Mouse (Mus musculus): ENCODE results near the gene Hist1h2ad.
"Not testable (repeated sequence)": the region's sequence is repeated elsewhere in the genome, so short reads cannot be mapped to it uniquely, and the experiment has no call there.

Hist1h2ad gene

DNA sequence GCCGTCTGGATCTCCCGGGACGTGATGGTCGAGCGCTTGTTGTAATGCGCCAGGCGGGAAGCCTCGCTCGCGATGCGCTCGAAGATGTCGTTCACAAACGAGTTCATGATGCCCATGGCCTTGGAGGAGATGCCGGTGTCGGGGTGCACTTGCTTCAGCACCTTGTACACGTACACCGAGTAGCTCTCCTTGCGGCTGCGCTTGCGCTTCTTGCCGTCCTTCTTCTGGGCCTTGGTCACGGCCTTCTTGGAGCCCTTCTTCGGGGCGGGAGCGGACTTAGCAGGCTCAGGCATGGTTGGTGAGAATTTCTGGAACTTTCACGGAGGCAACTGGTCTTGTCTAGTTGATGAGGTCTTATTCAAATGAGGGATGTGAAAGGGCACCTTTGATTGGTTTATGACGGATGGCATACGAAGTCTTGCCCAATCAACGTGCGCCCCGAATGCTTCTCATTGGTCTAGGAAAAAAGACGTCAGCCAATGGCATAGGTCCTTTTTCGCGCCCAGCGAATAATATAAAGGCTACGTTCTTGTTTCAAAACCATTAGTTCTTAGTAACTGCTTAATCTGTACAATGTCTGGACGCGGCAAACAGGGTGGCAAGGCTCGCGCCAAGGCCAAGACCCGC, at the start of gene Hist1h2ad, which contains the start of gene Hist1h2bf:
Gene Hist1h2ad (plus strand): TSS at position 484 of the 627 bp plus-strand sequence.
Gene Hist1h2bf (minus strand): TSS at position 299 of the 627 bp plus-strand sequence.
- peak; percentile 88 for DNase-seq

DNA sequence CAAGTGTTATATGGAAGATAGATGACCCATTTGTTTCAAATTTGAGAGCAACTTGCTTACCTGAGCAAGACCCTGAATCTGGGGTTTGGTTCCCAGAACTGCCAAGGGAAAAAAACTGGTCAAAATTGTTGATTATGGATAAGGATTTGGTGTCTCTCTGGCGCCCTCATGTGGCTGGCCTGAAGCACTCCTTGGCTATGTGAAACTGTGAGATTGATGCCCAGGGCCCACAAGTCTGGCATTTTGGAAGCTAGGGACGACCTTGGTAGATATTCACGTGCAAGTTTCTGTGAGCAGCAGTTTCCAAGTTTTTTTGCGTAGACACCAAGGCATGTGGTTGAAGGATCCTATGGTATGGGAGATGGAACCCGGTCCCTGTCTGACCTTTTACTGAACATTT, 49.5 kb upstream of the Hist1h2ad start:
- DNase-seq: peak; percentile 57

DNA sequence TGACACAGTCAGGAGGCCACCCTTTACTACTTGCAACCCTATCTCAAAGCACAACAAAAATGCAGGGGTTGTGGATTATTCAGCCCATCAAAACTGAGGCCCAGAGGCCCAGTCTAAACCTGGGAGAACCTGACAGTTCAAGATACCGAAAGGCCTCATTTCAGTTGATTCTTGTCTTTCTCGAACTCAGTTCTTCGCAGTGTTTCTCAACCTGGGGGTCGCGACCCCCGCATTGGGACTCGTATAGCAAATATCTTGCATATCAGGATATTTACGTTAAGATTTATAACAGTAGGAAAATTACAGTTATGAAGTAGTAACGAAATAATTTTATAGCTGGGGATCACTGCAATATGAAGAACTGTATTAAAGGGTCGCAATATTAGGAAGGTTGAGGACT, 48.3 kb upstream of the Hist1h2ad start:
- no peak for DNase-seq

DNA sequence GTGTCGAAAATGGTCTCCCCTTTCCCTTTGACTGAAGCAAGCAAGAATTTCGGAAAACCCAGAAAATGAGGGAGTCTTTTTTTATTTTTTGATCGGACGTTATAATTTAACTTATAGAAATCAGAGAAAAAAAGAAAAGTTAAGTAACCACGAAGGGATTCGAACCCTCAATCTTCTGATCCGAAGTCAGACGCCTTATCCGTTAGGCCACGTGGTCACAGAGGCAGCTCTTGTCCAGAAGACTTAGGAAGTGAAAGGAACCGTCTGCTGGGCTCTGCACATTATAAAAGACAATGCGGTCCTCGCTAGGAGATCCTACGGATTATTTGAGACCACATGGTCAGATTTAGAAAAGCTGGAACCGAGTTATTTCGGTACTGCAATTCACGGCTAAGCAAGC, 47.9 kb upstream of the Hist1h2ad start:
- DNase-seq: peak; percentile 85

DNA sequence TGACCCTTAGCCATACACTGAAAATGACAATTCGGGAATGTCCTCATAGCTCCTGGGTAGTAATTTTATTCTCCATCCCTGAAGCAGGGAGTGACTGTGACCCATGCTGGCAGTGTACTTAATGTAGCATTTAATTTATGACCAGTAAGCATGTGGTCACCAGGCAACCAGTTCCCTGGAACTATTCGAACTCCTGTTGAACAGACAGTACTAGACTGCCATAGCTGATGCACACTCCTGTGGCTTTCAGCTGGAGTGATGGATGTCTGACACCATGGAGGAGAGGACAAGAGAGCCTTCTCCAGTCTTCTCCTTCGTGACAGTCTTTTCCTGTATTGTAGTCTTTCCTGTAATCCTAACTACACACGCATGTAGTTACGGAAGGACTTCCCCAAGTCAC, 45.2 kb upstream of the Hist1h2ad start:
- DNase-seq: no peak

DNA sequence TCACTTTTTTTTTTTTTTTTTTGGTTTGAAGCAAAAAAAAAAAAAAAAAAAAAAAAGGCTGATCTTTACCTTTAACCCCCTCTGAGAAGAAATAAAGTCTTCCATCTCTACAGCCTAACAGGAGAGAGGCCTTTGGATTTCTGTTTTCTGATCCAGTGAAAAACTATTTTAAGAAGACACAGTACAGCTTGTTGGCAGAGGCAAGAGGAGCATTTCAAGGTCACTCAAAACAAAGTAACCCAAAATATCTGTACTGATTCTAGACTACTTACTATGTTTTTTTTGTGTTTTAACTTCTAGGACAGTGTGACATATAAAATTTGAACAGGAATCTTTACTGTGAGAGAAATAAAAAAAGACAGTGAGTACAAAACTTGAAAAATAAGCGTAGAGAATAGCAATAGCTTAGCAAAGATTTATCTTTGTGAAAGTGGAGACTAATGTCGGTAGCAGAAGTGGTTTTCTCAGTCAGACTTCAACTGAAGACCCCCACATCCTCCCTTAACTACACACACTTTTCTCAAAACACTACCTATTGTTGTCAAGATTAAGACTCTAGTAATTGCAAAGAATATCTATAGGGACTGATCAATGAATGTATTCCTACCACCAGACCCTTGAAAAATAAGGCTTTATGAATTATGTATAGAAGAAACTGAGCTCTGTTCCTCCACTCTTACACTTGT, 44.6 kb upstream of the Hist1h2ad start:
- no peak for DNase-seq

DNA sequence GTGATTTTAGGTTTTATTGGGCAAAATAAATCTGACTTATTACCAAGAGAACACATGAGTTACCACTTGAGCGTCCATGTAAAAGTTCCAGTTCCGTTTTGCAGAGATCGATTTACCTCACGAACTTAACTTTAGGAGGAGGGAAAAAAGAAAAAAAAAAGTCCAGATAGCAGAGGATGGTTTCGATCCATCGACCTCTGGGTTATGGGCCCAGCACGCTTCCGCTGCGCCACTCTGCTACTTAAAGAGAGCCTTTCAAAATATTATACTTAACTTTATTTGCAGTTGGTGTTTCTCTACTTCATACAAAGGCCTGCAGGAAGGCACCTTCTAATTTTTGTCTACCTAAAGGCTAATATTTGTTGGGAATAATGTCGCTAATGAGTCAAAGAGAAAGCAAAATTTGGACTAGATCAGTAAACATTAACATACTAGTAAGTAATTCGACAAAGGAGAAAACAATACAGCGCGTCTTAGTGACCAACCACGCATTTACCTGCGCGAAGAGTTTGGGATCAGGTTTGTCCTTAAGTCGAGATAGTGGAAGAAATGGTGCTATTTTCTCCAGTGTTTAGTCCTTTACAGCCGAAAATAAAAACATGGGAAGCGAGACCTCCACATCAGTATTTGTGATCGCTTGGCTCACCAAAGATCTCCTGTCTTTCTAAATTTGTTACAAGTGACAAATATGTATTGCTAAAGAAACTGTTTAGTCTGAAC, 43.8 kb upstream of the Hist1h2ad start:
- DNase-seq: peak; percentile 21

DNA sequence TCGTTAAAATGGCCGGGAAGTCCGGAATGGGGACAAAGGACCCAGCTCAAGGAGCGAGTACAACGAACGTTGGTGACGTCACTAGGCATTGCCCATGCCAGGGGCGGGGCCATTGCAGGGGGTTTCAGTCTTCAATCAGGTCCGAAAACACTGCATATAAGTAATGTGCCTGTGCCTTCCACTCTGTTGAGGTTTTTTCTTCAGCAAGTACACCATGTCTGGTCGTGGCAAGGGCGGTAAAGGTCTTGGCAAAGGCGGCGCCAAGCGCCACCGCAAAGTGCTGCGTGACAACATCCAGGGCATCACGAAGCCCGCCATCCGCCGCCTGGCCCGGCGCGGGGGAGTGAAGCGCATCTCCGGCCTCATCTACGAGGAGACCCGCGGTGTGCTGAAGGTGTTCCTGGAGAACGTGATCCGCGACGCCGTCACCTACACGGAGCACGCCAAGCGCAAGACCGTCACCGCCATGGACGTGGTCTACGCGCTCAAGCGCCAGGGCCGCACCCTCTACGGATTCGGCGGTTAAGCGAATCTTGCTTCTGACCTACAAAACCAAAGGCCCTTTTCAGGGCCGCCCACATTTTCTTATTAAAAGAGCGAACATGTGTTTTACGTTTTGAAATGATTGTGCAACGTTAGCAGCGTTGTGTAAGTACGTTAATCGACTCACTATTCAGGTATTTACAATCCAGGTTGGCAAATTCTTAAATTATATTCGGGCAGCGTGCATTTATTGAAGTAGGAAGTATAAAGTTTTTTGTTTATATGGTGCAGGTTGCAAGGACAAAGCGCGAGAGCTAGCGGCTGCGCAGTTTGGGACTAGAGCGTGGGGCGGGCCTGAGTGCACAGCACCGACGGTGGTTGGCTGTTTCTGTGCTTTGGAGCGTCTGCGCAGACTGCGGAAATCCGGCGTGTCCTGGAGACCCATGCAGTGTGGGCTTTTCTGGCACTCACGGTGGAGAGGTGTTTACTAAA, 43.0 kb upstream of the Hist1h2ad start, which contains the start of gene Hist1h4h:
Gene Hist1h4h (plus strand): TSS at position 150 of the 975 bp plus-strand sequence.
- peak; percentile 89 for DNase-seq

DNA sequence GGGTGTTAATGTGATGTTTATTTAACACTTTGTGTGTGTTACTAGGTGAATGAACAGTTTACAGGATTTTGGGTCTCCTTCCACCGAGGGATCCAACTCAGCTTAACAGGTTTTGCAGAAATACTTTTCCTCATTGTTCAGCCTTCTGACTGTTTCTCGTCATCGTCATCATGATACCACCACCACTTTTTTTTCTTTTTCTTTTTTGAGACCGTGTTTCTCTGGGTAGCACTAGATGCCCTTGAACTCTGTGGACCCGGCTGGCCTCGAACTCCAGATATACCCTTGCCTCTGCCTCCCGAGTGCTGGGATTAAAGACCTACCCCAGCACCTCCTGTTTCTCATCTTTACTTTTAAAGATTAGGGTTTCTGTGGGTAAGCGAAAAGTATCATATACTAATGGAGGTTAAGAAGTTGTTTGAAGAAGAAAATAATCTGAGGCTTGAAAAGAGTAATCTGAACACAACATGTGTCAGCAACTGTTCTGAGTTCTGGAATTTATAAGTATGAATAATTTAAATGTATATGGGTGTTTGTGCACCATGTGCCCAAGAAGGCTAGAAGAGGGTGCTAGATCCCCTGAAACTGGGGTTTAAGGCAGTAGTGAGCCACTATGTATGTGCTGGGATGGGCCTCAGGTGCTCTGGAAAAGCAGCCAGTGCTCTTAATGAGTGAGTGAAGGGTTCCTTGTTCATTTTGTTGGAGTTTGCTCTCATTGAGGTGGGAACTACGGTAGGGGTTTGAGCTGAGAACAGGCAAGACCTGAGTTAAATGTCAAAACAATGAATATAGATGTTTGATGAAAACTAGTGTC, 41.7 kb upstream of the Hist1h2ad start:
- no peak for DNase-seq

DNA sequence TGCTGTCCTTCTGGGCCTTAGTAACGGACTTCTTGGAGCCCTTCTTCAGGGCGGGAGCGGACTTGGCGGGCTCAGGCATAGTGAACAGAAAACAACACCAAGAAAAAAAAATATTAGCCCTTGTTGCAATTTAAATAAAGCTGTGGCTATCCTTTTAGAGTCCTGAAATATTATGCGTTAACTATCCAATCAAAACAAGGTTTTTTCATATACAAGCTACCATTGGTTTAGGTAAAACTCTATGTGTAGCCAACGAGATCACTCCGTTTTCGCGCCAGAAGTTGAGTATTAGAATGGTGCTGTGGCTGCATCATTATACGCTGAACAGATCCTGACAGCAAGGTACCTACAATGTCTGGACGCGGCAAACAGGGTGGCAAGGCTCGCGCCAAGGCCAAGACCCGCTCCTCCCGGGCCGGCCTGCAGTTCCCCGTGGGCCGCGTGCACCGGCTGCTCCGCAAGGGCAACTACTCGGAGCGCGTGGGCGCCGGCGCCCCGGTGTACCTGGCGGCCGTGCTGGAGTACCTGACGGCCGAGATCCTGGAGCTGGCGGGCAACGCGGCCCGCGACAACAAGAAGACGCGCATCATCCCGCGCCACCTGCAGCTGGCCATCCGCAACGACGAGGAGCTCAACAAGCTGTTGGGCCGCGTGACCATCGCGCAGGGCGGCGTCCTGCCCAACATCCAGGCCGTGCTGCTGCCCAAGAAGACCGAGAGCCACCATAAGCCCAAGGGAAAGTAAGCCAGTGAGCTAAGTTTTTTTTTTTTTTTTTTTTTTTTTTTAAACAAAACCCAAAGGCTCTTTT, 40.4 kb upstream of the Hist1h2ad start, which contains the start of gene Hist1h2af:
Gene Hist1h2af (plus strand): TSS at position 347 of the 808 bp plus-strand sequence.
- peak; percentile 57 for DNase-seq

DNA sequence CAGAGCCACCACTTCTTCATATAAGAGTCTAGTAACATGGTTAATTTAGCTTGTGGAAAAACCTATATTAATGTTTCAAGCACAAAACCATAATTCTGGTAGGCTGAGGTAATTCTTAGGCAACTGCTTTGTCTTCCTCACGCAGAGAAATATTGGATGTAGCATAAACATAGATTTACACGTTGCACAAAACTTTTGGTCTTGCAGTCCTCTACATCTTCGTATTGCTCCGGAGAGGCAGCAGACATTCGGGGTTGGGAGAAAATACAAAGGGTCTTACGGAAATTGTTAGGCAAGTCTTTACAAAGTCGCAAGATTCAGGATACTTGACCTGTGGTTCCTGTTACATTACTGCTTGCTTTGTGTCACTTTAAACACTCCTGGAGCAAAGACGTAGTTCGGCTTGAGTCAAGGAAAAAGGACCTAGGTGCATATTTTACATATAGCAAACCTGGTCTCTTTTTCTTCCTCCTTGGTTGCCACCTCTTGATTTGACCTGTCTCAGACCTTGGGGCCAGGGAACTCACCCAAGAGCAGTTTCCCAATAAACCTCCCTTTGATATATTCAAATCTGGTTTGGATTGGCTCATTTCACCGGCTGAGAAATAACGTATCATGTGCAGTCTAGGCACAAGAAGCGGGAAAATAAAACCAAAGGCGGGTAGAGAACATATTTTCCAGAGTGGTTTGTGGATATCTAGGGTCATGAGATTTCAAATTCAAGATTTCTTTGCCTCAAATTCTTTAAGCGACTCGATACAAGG, 39.6 kb upstream of the Hist1h2ad start:
- DNase-seq: no peak

DNA sequence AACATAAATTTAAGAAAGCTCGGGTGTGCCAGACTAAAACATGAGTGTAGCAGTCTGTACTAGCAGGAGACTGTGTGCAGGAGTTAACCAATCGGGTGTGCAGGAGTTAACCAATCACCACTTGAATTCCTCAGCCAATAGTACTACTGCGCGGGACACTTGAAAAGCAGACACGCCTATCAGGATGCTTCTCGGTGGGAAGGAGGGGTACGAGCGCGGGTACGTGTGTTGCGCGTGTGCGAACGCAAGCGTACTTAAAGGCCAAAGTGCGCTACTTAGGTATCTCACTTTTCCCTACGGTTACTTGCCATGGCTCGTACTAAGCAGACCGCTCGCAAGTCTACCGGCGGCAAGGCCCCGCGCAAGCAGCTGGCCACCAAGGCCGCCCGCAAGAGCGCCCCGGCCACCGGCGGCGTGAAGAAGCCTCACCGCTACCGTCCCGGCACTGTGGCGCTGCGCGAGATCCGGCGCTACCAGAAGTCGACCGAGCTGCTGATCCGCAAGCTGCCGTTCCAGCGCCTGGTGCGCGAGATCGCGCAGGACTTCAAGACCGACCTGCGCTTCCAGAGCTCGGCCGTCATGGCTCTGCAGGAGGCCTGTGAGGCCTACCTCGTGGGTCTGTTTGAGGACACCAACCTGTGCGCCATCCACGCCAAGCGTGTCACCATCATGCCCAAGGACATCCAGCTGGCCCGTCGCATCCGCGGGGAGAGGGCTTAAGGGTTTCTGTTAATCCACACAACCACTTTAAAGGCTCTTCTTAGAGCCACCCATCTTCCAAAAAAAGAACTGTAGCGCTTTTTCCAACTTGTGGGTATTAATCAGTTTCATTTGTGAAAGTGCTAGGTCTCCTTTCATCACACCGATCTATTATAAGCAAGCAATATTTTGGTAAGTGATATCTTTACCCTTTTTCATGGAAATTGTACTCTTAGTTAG, 38.8 kb upstream of the Hist1h2ad start, which contains the start of gene Hist1h3g:
Gene Hist1h3g (plus strand): TSS at position 286 of the 939 bp plus-strand sequence.
- DNase-seq: peak; percentile 91

DNA sequence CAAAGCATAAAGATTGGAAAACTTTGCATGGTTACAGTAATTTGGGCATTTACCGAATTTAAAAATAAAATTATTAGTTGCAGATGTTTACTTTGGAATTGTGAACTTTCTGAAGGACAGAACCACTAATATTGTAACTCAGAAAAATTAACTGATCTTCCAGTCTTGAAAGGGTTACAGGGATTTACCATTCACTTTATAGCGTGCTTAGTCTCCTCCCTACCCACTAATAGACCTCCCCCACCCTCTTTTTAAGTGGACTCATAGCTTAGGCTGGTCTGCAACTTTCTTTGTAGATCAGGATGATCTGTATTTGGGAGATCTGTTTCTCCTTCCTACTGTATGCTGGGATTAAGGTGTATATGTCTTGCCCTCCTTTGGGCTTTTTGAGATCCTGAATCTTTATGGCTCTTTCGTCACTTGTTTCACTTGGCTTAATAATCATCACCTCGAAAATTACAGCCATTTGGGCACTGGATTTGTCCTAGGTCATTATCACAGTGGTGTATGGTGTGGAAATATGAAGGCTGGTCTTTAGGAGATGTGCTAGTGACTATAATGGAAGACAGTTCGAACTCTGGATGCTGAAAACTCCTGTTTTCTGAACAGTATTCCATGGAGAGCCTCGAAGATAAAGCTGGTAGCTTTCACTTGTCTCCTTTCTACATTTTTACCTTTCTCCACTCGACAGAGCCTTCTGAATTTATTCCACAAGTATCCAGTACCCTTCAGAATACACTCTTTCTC, 37.9 kb upstream of the Hist1h2ad start:
- DNase-seq: no peak

DNA sequence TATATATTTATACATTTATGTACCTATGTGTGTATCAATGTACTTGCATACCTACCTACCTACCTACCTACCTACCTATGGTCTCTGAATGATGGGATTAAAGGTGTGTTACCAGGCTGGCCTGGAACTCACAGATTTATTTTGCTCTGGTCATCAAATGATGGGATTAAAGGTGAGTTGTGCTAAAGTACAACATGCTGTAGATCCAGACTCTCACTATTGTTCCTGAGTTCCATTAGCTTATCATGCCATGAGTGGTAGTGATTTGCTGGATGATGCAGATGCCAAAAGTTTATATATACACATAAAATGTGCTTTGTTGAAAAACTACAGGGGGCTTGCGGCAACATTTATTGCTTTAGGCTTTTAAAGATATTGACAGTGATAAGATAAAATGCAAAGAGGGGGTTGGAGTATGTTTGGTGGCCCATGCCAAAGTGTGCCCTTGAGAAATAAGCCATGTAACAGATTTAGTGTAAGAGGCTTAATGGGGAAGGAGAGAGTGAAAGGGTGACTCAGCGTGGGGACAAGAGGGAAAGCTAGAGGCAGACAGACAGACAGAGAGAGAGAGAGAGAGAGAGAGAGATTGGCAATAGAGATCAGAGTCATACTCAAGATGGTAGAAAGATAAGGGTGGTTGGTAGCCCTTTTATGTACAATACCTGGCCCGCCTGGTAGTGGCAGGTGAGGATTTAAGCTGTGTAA, 37.0 kb upstream of the Hist1h2ad start:
- DNase-seq: no peak

DNA sequence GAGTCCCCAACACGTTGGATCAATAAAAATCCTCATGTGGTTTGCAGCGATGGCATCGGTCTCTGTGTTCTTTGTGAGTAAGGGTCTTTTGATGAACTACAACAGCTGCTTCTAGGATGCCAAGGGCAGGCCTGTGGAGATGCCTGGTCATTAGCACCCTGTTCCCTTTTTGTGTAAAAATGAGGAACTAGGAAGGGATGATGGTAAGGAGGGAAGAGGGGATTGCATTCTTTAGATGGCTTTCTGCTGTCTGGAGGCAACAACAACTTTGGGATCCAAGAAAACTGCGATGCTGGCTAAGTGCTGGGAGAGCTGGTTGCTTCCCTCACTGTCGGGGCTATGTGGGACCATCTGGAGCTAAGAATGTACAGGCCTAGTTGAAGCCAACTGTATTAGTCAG, 35.9 kb upstream of the Hist1h2ad start:
- DNase-seq: no peak

DNA sequence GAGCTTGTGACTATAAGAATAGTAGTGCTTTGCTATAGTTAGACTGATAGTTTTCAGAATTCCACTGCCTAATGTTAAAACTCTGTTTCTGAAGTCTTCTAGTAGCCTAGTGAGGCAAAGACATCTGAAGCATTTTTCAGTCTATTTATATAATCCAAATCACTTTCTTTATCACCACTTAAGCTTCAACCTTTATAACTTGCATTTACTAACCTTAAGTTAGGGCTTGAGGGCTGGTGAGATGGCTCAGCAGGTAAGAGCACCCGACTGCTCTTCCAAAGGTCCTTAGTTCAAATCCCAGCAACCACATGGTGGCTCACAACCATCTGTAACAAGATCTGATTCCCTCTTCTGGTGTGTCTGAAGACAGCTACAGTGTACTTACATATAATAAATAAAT, 34.4 kb upstream of the Hist1h2ad start:
- not testable (repeated sequence) for DNase-seq

DNA sequence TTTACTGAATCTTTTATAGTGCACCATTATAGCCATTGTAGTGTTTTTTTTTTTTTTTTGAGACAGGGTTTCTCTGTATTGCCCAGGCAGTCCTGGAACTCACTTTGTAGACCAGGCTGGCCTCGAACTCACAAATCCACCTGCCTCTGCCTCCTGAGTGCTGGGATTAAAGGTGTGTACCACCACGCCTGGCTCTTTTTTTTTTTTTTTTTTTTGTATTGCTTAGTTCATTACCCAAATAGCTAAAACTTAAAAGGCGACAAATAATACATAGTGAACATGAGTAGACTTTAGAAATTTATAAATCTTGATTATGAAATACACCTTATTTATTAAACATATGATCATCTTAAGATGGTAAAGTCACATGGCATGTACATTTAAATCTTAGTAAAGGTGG, 32.7 kb upstream of the Hist1h2ad start:
- no peak for DNase-seq
